Mouse (Mus musculus): ENCODE data around the gene Spats2.

DNA sequence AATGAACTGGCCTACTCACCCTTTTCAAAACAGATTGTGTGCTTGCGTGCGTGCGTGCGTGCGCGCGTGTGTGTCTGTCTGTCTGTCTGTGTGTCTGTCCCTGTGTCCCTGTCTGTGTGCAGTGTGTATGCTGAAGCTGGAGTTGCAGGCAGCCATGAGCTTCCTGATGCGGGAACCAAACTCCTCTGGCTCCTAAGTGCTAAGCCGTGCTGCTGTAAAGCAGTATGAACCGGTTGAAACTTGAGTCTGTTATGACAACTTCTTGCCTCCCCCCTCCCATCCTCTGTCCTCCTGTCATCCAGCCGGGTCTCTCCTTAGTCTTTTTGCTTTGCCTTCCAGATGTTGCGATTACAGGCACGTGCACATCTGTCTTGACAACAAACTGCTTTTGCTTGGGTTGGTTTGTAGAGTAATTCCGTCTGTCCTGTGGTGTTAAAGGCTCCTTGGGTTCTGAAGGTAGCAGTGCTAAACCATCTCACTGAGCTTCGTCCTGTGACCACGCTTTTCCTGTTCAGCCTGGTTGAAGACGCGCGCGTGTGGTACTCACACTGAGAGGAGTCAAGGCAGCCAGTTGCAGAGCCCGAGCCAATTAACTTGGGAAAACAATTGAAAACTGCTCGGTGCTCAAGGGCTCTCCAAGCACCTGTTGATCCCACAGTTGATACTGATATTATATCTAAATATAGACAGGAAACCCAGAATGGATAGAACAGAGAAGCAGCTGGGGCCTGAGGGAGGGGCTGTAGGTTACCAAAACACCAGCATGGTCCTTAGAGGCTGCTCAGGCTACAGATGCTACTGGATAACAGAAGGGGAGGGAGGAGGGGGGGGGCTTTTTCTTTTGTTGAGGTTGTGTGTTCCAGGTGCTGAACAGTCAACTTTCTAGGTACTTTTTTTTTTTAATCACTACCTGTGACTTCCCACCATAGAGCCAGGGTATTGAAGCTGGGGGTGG, 4.5 kb downstream of the Spats2 start:
- TF ChIP-seq GATA1 (IDR thresholded peaks at IDR 0.05; ENCODE audit: borderline replicate concordance, low read length) (no peak), FLI1 (IDR thresholded peaks at IDR 0.05; ENCODE audit: low read length) (no peak)
